In the genomic region with DNA sequence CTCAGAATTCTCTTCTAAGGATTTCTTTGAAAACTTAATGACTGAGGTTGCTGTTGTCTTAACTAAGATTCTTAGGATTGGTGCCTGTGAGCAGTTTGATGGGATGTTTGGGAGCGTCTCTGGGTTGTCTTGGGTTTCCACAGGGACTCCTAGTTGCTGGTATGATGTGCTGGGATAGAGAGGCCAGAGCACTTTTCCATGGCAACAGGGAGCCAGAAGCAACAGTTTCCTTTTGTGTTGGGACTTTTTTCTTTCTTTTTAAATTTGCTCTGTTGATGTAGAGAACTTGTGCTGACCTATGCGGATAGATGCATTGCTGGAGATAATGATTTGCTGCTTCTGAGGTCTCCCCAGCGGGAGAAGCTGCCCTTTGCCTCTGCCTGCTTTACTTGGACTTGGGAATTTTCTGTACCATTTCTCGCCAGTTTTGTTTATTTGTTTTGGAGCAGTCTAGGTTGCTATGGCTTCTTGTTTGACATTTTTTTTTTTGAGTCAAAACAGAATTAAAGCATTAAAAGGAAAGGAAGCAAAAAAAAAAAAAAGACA, we compare ENCODE assay signal across 13 mouse cellular contexts. TPM values are rescaled to one million over a fixed set of nuclear protein-coding genes. Genes with fewer than 3 reads are reported as not detected.
DNase-seq lines count a peak whose midpoint lies in the region; ATAC-seq and TF ChIP-seq lines count a peak whose summit lies in the region.
"Had no signal": no experiment of that assay in that cellular context is flagged by ENCODE, and none has a peak within 500 bp of the region (broad histone marks: within the 10 kb centered on the region; RNA-seq: fewer than 3 reads in every experiment).

No protein-coding gene starts in this region.

- WGBS in forebrain, embryonic 14.5 days: 76% methylated on average over 4 of the region's 4 CpGs
- 46% methylated on average over 4 of the region's 4 CpGs for WGBS in forebrain, postnatal 0 days
- 35% methylated on average over 4 of the region's 4 CpGs for WGBS in kidney, embryonic 14.5 days
- 52% methylated on average over 4 of the region's 4 CpGs for WGBS in forebrain, embryonic 13.5 days

- TF ChIP-seq CTCF in forebrain, postnatal 0 days (IDR thresholded peaks at IDR 0.05; ENCODE audit: low read depth): no peak

- no peaks in the 10 kb centered on the region for H3K27me3 ChIP-seq in forebrain, embryonic 14.5 days (replicated peaks; ENCODE audit: control insufficient read depth, insufficient read depth, low read length)
- H3K27me3 ChIP-seq in forebrain, postnatal 0 days (ENCODE audit: insufficient read depth, low read length): no peaks in the 10 kb centered on the region
- H3K27me3 ChIP-seq in kidney, embryonic 14.5 days (ENCODE audit: control insufficient read depth, insufficient read depth, low read length): no peaks in the 10 kb centered on the region
- no peaks in the 10 kb centered on the region for H3K27me3 ChIP-seq in forebrain, embryonic 13.5 days

- no peaks in the 10 kb centered on the region for H3K9me3 ChIP-seq in forebrain, embryonic 14.5 days (replicated peaks; ENCODE audit: control insufficient read depth, low read length)
- no peaks in the 10 kb centered on the region for H3K9me3 ChIP-seq in forebrain, postnatal 0 days (ENCODE audit: low read length)
- H3K9me3 ChIP-seq in kidney, embryonic 14.5 days (ENCODE audit: control insufficient read depth, low read length): no peaks in the 10 kb centered on the region
- no peaks in the 10 kb centered on the region for H3K9me3 ChIP-seq in forebrain, embryonic 13.5 days (replicated peaks)
- H3K9me3 ChIP-seq: forebrain, embryonic 10.5 days had no signal

- H3K4me1 ChIP-seq in forebrain, embryonic 14.5 days (ENCODE audit: control insufficient read depth, insufficient read depth, low read length): no peaks in the 10 kb centered on the region
- H3K4me1 ChIP-seq in forebrain, postnatal 0 days (ENCODE audit: insufficient read depth): no peaks in the 10 kb centered on the region
- H3K4me1 ChIP-seq in kidney, embryonic 14.5 days (ENCODE audit: control insufficient read depth, insufficient read depth, low read length): peaks cover 8% of the 10 kb centered on the region
- H3K4me1 ChIP-seq in forebrain, embryonic 13.5 days: no peaks in the 10 kb centered on the region

- no peak for ATAC-seq in forebrain, embryonic 14.5 days
- ATAC-seq in forebrain, postnatal 0 days: no peak
- ATAC-seq in kidney, embryonic 14.5 days (ENCODE audit: low FRiP score, low TSS enrichment): peak; percentile 40; the same call in 1 of the 2 replicates
- ATAC-seq in forebrain, embryonic 13.5 days: no peak

- no peaks in the 10 kb centered on the region for H3K36me3 ChIP-seq in forebrain, embryonic 14.5 days (ENCODE audit: control insufficient read depth, insufficient read depth, low read length)
- no peaks in the 10 kb centered on the region for H3K36me3 ChIP-seq in forebrain, postnatal 0 days (ENCODE audit: insufficient read depth)
- no peaks in the 10 kb centered on the region for H3K36me3 ChIP-seq in kidney, embryonic 14.5 days (ENCODE audit: control insufficient read depth, insufficient read depth, low read length)
- H3K36me3 ChIP-seq in forebrain, embryonic 13.5 days (ENCODE audit: poor library complexity, severe bottlenecking): no peaks in the 10 kb centered on the region
- H3K36me3 ChIP-seq: forebrain, embryonic 10.5 days had no signal

- peak; percentile 0 for DNase-seq in forebrain, embryonic 14.5 days (ENCODE audit: low spot score)
- no peak for DNase-seq in forebrain, postnatal 0 days
- DNase-seq in embryo, embryonic 10.5 days (ENCODE audit: low spot score): peak; percentile 19
- peak; percentile 29 for DNase-seq in neural tube, embryonic 10.5 days (ENCODE audit: extremely low spot score, low spot score)
- DNase-seq in layer of hippocampus, adult 9-10 months (ENCODE audit: low spot score): no peak
- DNase-seq in urinary bladder, postnatal 25 days (ENCODE audit: low spot score): no peak

- no peak overlapping the region for H3K4me2 ChIP-seq in forebrain, embryonic 14.5 days (ENCODE audit: low read length)
- H3K4me2 ChIP-seq in forebrain, postnatal 0 days (ENCODE audit: low read depth): no peak overlapping the region
- 0 out of 2 replicates have a peak overlapping the region, but pooled peaks have one; percentile 1 for H3K4me2 ChIP-seq in kidney, embryonic 14.5 days (replicated peaks; ENCODE audit: low read depth, low read length)
- H3K4me2 ChIP-seq in forebrain, embryonic 13.5 days: no peak overlapping the region

- no peak overlapping the region for H3K27ac ChIP-seq in forebrain, embryonic 14.5 days (ENCODE audit: low read depth, low read length)
- no peak overlapping the region for H3K27ac ChIP-seq in forebrain, postnatal 0 days (ENCODE audit: low read depth, low read length)
- peak overlapping the region; percentile 72; the same call in 1 of the 2 replicates for H3K27ac ChIP-seq in kidney, embryonic 14.5 days (ENCODE audit: low read depth, low read length)
- H3K27ac ChIP-seq in forebrain, embryonic 13.5 days: no peak overlapping the region
- H3K27ac ChIP-seq: forebrain, embryonic 10.5 days had no signal

- H3K9ac ChIP-seq in forebrain, embryonic 14.5 days (ENCODE audit: low read length): no peak overlapping the region
- H3K9ac ChIP-seq in forebrain, postnatal 0 days: no peak overlapping the region
- no peak overlapping the region for H3K9ac ChIP-seq in kidney, embryonic 14.5 days (ENCODE audit: low read depth, low read length)
- H3K9ac ChIP-seq in forebrain, embryonic 13.5 days: no peak overlapping the region

- no peak overlapping the region for H3K4me3 ChIP-seq in forebrain, embryonic 14.5 days (ENCODE audit: low read depth, low read length)
- H3K4me3 ChIP-seq in forebrain, postnatal 0 days (ENCODE audit: low read depth, low read length): no peak overlapping the region
- no peak overlapping the region for H3K4me3 ChIP-seq in kidney, embryonic 14.5 days (ENCODE audit: low read length)
- H3K4me3 ChIP-seq in forebrain, embryonic 13.5 days: no peak overlapping the region
- H3K4me3 ChIP-seq: forebrain, embryonic 10.5 days had no signal

RNA-seq across cellular contexts. Expression of a gene that starts 0.7 kb away (rescaled TPM):
- polyA plus RNA-seq in forebrain, embryonic 14.5 days (2014; fragmentation: Nextera tagmentation; extraction: Ambion mirVana): 0.15 and 0.23 TPM in 2 replicates
- 0.85 and 3.0 TPM in 2 replicates for total RNA-seq in forebrain, postnatal 0 days (2014; rRNA removed)
- polyA plus RNA-seq in forebrain, postnatal 0 days (2015; fragmentation: Nextera tagmentation; extraction: Ambion mirVana): 0.36 and 0.56 TPM in 2 replicates
- polyA plus RNA-seq in kidney, embryonic 14.5 days (2014; fragmentation: Nextera tagmentation; extraction: Ambion mirVana): 6.0 and 8.1 TPM in 2 replicates
- 0.10 and 0.13 TPM in 2 replicates for polyA plus RNA-seq in forebrain, embryonic 13.5 days (2015; fragmentation: Nextera tagmentation; extraction: Ambion mirVana)
- total RNA-seq: neutrophil, adult 5-6 weeks had no signal
- polyA plus RNA-seq: forebrain, embryonic 10.5 days; spleen, adult 2 months had no signal

RNA-seq across cellular contexts. Expression of a gene that starts 28.7 kb away (rescaled TPM):
- 11.4 and 12.9 TPM in 2 replicates for polyA plus RNA-seq in forebrain, embryonic 14.5 days (2014; fragmentation: Nextera tagmentation; extraction: Ambion mirVana)
- 7.7 and 10.6 TPM in 2 replicates for total RNA-seq in forebrain, postnatal 0 days (2014; rRNA removed)
- polyA plus RNA-seq in forebrain, postnatal 0 days (2015; fragmentation: Nextera tagmentation; extraction: Ambion mirVana): 7.7 and 10.3 TPM in 2 replicates
- polyA plus RNA-seq in kidney, embryonic 14.5 days (2014; fragmentation: Nextera tagmentation; extraction: Ambion mirVana): 22.1 and 26.0 TPM in 2 replicates
- polyA plus RNA-seq in forebrain, embryonic 13.5 days (2015; fragmentation: Nextera tagmentation; extraction: Ambion mirVana): 6.4 and 7.7 TPM in 2 replicates

RNA-seq across cellular contexts. Expression of a gene that starts 47.7 kb away (rescaled TPM):
- 0.07 TPM in 1 of 2 replicates, not detected in the other for polyA plus RNA-seq in forebrain, embryonic 14.5 days (2014; fragmentation: Nextera tagmentation; extraction: Ambion mirVana)
- 0.15 TPM in 1 of 2 replicates, not detected in the other for total RNA-seq in forebrain, postnatal 0 days (2014; rRNA removed)
- 0.10 TPM in 1 of 2 replicates, not detected in the other for polyA plus RNA-seq in forebrain, postnatal 0 days (2015; fragmentation: Nextera tagmentation; extraction: Ambion mirVana)
- polyA plus RNA-seq in kidney, embryonic 14.5 days (2014; fragmentation: Nextera tagmentation; extraction: Ambion mirVana): not detected in 2 replicates
- not detected in 2 replicates for polyA plus RNA-seq in forebrain, embryonic 13.5 days (2015; fragmentation: Nextera tagmentation; extraction: Ambion mirVana)
- total RNA-seq: left cerebral cortex, postnatal 14 days; neutrophil, adult 5-6 weeks had no signal
- polyA plus RNA-seq: lung, embryonic 16.5 days had no signal

Comparison
In these comparisons a context has a peak if more than half of its experiments do, and no peak if none do; other contexts are left out.
1. DNase-seq: peak in forebrain, embryonic 14.5 days (single experiment), embryo, embryonic 10.5 days (single experiment) and neural tube, embryonic 10.5 days (single experiment); none in forebrain, postnatal 0 days (single experiment), layer of hippocampus, adult 9-10 months (single experiment) and urinary bladder, postnatal 25 days (single experiment).